Mouse (Mus musculus) heart, postnatal 25 days (tissue): Measurements from ENCODE around the gene Sdhaf4. TPM values are rescaled to one million over a fixed set of nuclear protein-coding genes. Genes with fewer than 3 reads are reported as not detected.

ENCODE experiments used
- DNase-seq: peaks from one replicate; pipeline ENCODE4 v3.0.0; 2022; ENCODE audit warnings: low spot score
- intact Hi-C: fragments of 180-260 bp; cut with DNase I; formaldehyde crosslinking; loops from one replicate; pipeline ENCODE4 v1.15.1; 2025
- total RNA-seq, 2 experiments: library from RNA; stranded (reverse); gene quantifications; 2 replicates each; pipeline ENCODE4 v1.2.3; 2021

Gene Sdhaf4
- total RNA-seq, 2 experiments from 2014 or later: 80.8 to 90.2 TPM

- DNase-seq: no peak
- intact Hi-C loops: no loop called here
Observed at GRCm38 (mm10) chr1:23958668-23959414, 46.6 kb downstream of the Sdhaf4 start.

- intact Hi-C loops: no loop called here
Observed at GRCm38 (mm10) chr1:23958101-23958500, 47.4 kb downstream of the Sdhaf4 start.

DNA sequence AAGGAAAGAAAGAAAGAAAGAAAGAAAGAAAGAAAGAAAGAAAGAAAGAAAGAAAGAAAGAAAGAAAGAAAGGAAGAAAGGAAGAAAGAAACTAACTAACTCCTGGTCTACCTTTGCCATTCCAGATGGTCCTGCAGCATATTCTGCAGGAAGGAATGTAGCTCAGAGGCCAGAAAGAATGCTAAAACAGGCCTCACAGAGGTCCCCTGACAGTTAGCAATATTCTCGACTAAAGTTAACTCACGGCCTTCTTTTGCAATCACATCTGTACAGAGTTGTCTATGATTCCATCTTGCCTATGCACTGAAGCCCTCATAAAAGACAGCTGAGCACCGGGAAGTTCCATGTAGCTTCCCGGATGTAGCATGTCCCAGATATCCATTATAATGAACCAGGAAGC is 49.9 kb downstream of the Sdhaf4 start:
- no peak for DNase-seq
- intact Hi-C loops: no loop called here

More at GRCm38 (mm10) chr1:23958101-23958500, 47.4 kb downstream of the Sdhaf4 start:
- no peak for DNase-seq

DNA sequence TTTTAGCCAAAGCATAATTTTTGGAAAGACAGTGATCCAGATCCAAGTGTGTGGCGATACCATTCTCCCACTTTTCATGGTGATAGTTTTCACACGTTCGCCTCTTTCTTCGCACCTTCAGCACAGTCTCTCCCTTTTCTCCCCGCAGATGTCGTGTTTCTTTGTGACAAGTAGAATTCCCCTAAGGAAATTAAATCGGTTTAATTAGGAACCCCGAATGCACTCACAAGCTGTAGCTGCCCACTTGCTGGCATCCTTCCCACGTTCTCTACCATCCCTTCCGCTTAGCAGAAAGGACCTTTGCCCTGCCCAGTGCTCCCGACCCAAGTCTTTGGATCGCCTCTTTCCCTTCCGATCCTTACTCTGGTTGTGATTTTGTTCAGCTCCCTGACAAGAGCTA is 51.5 kb downstream of the Sdhaf4 start:
- intact Hi-C loops: no loop called here
- DNase-seq: no peak

DNA sequence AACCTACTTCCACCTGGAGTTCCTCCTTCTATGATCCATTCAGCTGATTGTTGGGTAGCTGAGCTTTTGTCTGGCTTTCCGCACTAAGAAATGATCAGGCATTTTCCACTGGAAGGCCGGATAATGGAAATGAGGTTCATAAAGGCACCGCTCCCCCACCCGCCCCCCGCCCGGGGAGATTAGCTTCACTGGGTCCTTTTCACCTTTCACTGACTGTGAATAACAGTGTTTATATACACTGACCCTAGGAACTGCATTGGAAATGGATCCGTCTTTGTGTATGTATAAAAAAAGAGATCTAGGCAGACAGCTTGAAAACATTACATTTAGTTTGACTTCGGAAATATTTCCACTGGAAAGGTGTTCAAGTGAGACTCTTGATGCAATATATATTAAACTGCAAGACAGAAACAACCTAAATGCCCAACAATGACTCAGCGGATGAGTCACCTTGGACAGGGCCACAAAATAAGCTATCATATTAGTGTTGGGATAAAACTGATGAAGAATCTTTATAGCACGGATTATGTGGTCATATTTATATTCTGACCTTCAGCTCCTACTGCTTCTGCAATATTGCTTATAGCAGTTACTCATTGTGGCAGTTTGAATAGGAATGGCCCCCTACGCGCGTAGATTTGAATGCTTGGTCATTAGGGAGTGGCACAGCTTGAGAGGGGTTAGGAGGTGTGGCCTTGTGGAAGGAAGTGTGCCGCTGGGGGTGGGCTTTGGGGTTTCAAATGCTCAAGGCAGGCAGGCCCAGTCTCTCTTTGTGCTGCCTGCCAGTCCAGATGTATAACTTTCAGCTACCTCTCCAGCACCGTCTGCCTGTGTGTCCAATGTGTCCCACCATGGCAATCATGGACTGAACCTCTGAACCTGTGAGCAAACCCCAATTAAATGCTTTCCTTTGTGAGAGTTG is 56.4 kb downstream of the Sdhaf4 start:
- no peak for DNase-seq
- intact Hi-C loops: no loop called here

DNA sequence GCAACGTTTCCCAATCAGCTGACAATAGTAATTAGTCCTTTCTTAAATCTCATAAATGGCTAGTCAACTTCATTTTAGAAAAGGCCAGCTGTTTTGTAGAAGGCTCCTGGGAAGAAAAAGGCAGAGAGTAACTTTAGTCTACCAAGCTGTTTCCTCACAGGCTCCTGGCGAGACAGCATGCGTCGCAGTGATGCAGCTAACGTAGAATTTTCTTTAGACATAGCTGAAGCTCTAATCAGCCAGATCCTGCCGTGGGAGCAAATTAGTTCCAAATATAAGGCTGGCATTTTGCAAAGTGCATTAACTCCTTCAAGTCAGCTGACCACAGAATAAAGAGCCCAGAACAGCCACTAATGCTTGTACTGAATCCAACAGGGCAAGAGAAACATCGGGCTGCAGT is 57.2 kb downstream of the Sdhaf4 start:
- intact Hi-C loops: no loop called here

More for the DNA sequence above, 57.2 kb downstream of the Sdhaf4 start:
- DNase-seq: no peak

Other genes with a start within 250 kb of the Sdhaf4 start
- not detected for gene B3gat2, start 243.9 kb downstream of the Sdhaf4 start, total RNA-seq
- gene Smap1, start 83.3 kb downstream of the Sdhaf4 start, total RNA-seq: 10 to 100 TPM; 21.8 to 22.0 TPM
- gene Fam135a, start 94.7 kb upstream of the Sdhaf4 start, total RNA-seq: 10 to 100 TPM; 18.6 to 21.8 TPM
- under 1 TPM; 0.08 to 0.29 TPM for gene Col9a1, start 172.0 kb upstream of the Sdhaf4 start, total RNA-seq